Mouse (Mus musculus) small intestine, adult 2 months (tissue): ENCODE data around the gene Pno1. TPM values are rescaled to one million over a fixed set of nuclear protein-coding genes. Genes with fewer than 3 reads are reported as not detected.

Experiments used
- H3K27ac ChIP-seq: fragments of 200-500 bp; 2 replicates; pipeline ENCODE4 v1.5.1; 2012; ENCODE audit warnings: low read depth, low read length, control low read depth, inconsistent platforms; ENCODE audit not compliant: insufficient read depth
- H3K27me3 ChIP-seq: fragments of 200-500 bp; 2 replicates; pipeline ENCODE4 v1.6.1; 2012; ENCODE audit warnings: mild to moderate bottlenecking, moderate library complexity, low read length, inconsistent platforms; ENCODE audit not compliant: control insufficient read depth, insufficient read depth
- H3K36me3 ChIP-seq: fragments of 200-500 bp; 2 replicates; pipeline ENCODE4 v1.6.1; 2012; ENCODE audit warnings: mild to moderate bottlenecking, low read length, control low read depth, inconsistent platforms; ENCODE audit not compliant: control insufficient read depth, insufficient read depth
- H3K4me1 ChIP-seq: fragments of 200-500 bp; 2 replicates; pipeline ENCODE4 v1.6.1; 2012; ENCODE audit warnings: low read length, inconsistent platforms, mixed read lengths; ENCODE audit not compliant: control insufficient read depth, insufficient read depth, insufficient read length
- H3K4me3 ChIP-seq: fragments of 200-500 bp; 2 replicates; pipeline ENCODE4 v1.5.1; 2012; ENCODE audit warnings: low read depth, mild to moderate bottlenecking, control low read depth, inconsistent platforms, low read length, moderate library complexity
- CTCF ChIP-seq: fragments of 200-500 bp; IDR thresholded peaks from 2 replicates; pipeline ENCODE4 v1.5.1; 2012; ENCODE audit warnings: low read depth, mild to moderate bottlenecking, control low read depth, inconsistent platforms, low read length, moderate library complexity, mixed read lengths; ENCODE audit not compliant: insufficient replicate concordance, insufficient read length; ENCODE audit errors: extremely low read depth
- POLR2A ChIP-seq: fragments of 200-500 bp; IDR thresholded peaks from 2 replicates; pipeline ENCODE4 v1.6.1; 2012; ENCODE audit warnings: low read depth, mild to moderate bottlenecking, control low read depth, inconsistent platforms, low read length, moderate library complexity
- WGBS: fragments of 180-500 bp; shearing (Covaris S2); methylation state at CpG from one replicate; pipeline ENCODE4 v1.1.7; 2018; 5-methylcytosine and 5-hydroxymethylcytosine counted together
- polyA plus RNA-seq: library from polyadenylated mRNA; depleted of rRNA; stranded (reverse); fragments of >200 nt; gene quantifications from 2 replicates; pipeline ENCODE4 v1.2.3, GENCODE M21; 2012

The Pno1 gene
- polyA plus RNA-seq, 1 experiment = 1.5 TPM

DNA sequence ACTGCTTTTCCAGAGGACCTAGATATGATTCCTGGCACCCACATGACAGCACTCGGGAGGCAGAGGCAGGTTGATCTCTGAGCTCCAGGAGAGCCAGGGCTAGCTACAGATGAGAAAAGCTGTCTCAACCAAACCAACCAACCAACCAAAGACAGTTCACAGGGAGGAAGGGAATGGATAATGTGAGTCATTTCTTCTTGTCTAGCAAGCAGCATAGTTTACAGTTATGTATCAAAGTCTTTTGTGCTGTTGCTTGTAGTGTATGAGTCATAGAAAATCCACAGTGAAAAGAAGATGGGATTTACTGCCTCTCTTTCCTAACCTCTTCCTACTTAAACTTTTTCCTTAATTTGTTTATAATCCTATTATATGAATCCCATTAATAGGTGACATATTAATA lies 34.7 kb downstream of the Pno1 start:
- Histone ChIP-seq H3K4me1 (no peaks in the 10 kb centered on the region; the same call in 1 of the 2 replicates), H3K27ac (no peak overlapping the region), H3K36me3 (no peaks in the 10 kb centered on the region), H3K4me3 (no peak overlapping the region), H3K27me3 (no peaks in the 10 kb centered on the region)
- WGBS = 90% methylated on average over 1 of the region's 1 CpGs
- no peak for TF ChIP-seq POLR2A

- Histone ChIP-seq H3K27ac (no peak overlapping the region), H3K4me3 (no peak overlapping the region), H3K27me3 (no peaks in the 10 kb centered on the region), H3K36me3 (no peaks in the 10 kb centered on the region), H3K4me1 (peaks cover 7% of the 10 kb centered on the region; the same call in 1 of the 2 replicates)
- TF ChIP-seq POLR2A (no peak), CTCF (no peak)
- WGBS = 94% methylated on average over 4 of the region's 4 CpGs
Measured at GRCm38 (mm10) chr11:17172300-17172699, 39.1 kb downstream of the Pno1 start.

GRCm38 (mm10) chr11:17170938-17171729 lies 40.2 kb downstream of the Pno1 start:
- H3K4me1 ChIP-seq = peaks cover 13% of the 10 kb centered on the region; the same call in 1 of the 2 replicates
- no peaks in the 10 kb centered on the region for H3K36me3 ChIP-seq
- no peak for TF ChIP-seq POLR2A
- no peak for TF ChIP-seq CTCF
- WGBS = 92% methylated on average over 1 of the region's 1 CpGs
- no peak overlapping the region for H3K27ac ChIP-seq
- no peaks in the 10 kb centered on the region for H3K27me3 ChIP-seq
- H3K4me3 ChIP-seq = no peak overlapping the region

- Histone ChIP-seq H3K27me3 (no peaks in the 10 kb centered on the region), H3K36me3 (no peaks in the 10 kb centered on the region), H3K4me3 (no peak overlapping the region), H3K27ac (no peak overlapping the region), H3K4me1 (peaks cover 22% of the 10 kb centered on the region; the same call in 1 of the 2 replicates)
- TF ChIP-seq CTCF = no peak
- no peak for TF ChIP-seq POLR2A
- WGBS = 29% methylated on average over 2 of the region's 2 CpGs
Measured at GRCm38 (mm10) chr11:17169262-17169661, 42.1 kb downstream of the Pno1 start.

- Histone ChIP-seq H3K4me1 (peaks cover 33% of the 10 kb centered on the region), H3K27ac (no peak overlapping the region)
Measured at GRCm38 (mm10) chr11:17166627-17167026, 44.7 kb downstream of the Pno1 start.

GRCm38 (mm10) chr11:17163956-17164355 lies 47.4 kb downstream of the Pno1 start:
- WGBS = 22% methylated on average over 1 of the region's 1 CpGs
- Histone ChIP-seq H3K4me3 (no peak overlapping the region), H3K27ac (no peak overlapping the region; the same call in 1 of the 2 replicates), H3K27me3 (no peaks in the 10 kb centered on the region), H3K36me3 (no peaks in the 10 kb centered on the region), H3K4me1 (peaks cover 26% of the 10 kb centered on the region)
- TF ChIP-seq CTCF (no peak), POLR2A (no peak)

More at GRCm38 (mm10) chr11:17166627-17167026, 44.7 kb downstream of the Pno1 start:
- H3K4me3 ChIP-seq = no peak overlapping the region
- TF ChIP-seq CTCF (no peak), POLR2A (no peak)
- no peaks in the 10 kb centered on the region for H3K27me3 ChIP-seq
- 79% methylated on average over 7 of the region's 7 CpGs for WGBS
- H3K36me3 ChIP-seq = no peaks in the 10 kb centered on the region

- Histone ChIP-seq H3K27me3 (no peaks in the 10 kb centered on the region), H3K36me3 (no peaks in the 10 kb centered on the region), H3K4me3 (peak overlapping the region; percentile 94), H3K27ac (peak overlapping the region; percentile 80), H3K4me1 (peaks cover 14% of the 10 kb centered on the region)
- peak; percentile 11; the same call in 1 of the 2 replicates for TF ChIP-seq CTCF
- TF ChIP-seq POLR2A = no peak
- under 1% methylated on average over 12 of the region's 12 CpGs for WGBS
Measured at GRCm38 (mm10) chr11:17160242-17160641, 51.1 kb downstream of the Pno1 start.
